Mouse (Mus musculus) bone marrow, adult 2 months (tissue): ENCODE results near the gene Hoxa11. TPM values are rescaled to one million over a fixed set of nuclear protein-coding genes. Genes with fewer than 3 reads are reported as not detected.

Source experiments
- H3K27ac ChIP-seq: fragments of 200-500 bp; 2 replicates; pipeline ENCODE4 v1.5.1; 2012; ENCODE audit warnings: low read depth, mild to moderate bottlenecking, control low read depth, inconsistent platforms, low read length; ENCODE audit not compliant: control insufficient read depth, poor library complexity, insufficient read depth
- H3K4me1 ChIP-seq: fragments of 200-500 bp; 2 replicates; pipeline ENCODE4 v1.6.1; 2011; ENCODE audit warnings: low read length; ENCODE audit not compliant: control insufficient read depth, insufficient read depth
- H3K4me3 ChIP-seq: fragments of 200-500 bp; replicated peaks from 2 replicates; pipeline ENCODE3; 2011; ENCODE audit warnings: mild to moderate bottlenecking, low read depth, low read length, control low read depth; ENCODE audit not compliant: control insufficient read depth
- CTCF ChIP-seq: fragments of 200-500 bp; IDR thresholded peaks from 2 replicates; pipeline ENCODE4 v1.5.1; 2011; ENCODE audit warnings: low read length, control low read depth; ENCODE audit not compliant: control insufficient read depth, insufficient read depth
- POLR2A ChIP-seq: fragments of 200-500 bp; IDR thresholded peaks from 2 replicates; pipeline ENCODE4 v1.6.1; 2011; ENCODE audit warnings: low read depth, mild to moderate bottlenecking, control low read depth, low read length, borderline replicate concordance; ENCODE audit not compliant: control insufficient read depth
- WGBS: fragments of 180-500 bp; shearing (Covaris S2); methylation state at CpG from one replicate; pipeline ENCODE4 v1.1.7; 2018; 5-methylcytosine and 5-hydroxymethylcytosine counted together
- polyA plus RNA-seq: library from polyadenylated mRNA; stranded (reverse); fragments of >200 nt; gene quantifications from 2 replicates; pipeline ENCODE4 v1.2.4, GENCODE M21; 2011; ENCODE audit warnings: low replicate concordance; ENCODE audit not compliant: missing spikeins, insufficient read depth, insufficient read length

The Hoxa11 gene
- polyA plus RNA-seq, 1 experiment = not detected

DNA sequence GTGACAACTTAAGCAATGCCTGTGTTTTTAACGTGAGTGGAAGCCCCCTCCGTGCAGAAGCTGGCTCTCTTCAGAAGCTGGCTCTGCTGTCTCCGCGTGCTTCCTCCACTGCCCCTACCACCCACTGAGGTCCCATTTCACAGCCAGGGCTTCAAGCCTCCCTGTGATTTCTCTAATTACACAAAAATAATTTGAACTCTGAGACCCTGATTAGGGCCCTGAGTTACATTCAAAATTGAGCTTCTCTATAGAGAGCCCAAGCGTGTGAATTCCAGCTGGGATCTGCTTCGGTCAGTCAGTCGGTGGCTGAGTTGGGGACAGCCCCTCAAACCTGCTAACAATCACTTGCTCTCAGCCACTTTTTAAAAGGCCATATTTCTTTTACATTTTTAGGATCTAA, 22.7 kb upstream of the Hoxa11 start:
- Histone ChIP-seq H3K4me1 (no peaks in the 10 kb centered on the region), H3K4me3 (no peak overlapping the region), H3K27ac (no peak overlapping the region)
- TF ChIP-seq POLR2A = no peak
- TF ChIP-seq CTCF = no peak
- 32% methylated on average over 7 of the region's 7 CpGs for WGBS

DNA sequence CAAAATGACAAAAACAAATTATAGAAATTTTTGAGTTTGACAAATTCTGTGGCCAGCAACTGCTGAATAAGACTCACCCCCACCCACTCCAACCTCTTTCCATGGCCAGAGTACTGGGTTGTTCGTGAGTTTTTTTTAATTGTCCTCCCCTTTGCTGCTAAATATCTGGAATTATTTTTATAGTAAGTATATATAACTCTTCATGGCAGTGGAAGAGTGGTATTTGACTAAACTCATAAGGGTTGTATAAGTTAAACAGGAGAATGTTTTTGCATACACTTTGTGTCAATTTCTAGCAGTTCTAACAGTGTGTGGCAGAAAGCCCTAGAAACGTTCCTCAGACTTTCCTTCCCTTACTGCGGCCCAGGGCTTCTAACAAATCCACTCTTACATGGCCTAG, 22.1 kb upstream of the Hoxa11 start:
- TF ChIP-seq CTCF = no peak
- no peak for TF ChIP-seq POLR2A
- Histone ChIP-seq H3K27ac (no peak overlapping the region), H3K4me1 (no peaks in the 10 kb centered on the region), H3K4me3 (no peak overlapping the region)
- 24% methylated on average over 3 of the region's 3 CpGs for WGBS

GRCm38 (mm10) chr6:52267221-52267620, 21.6 kb upstream of the Hoxa11 start:
- 26% methylated on average over 5 of the region's 5 CpGs for WGBS
- TF ChIP-seq CTCF (no peak), POLR2A (no peak)
- Histone ChIP-seq H3K27ac (no peak overlapping the region), H3K4me1 (no peaks in the 10 kb centered on the region), H3K4me3 (no peak overlapping the region)

GRCm38 (mm10) chr6:52266666-52266985, 21.0 kb upstream of the Hoxa11 start:
- no peaks in the 10 kb centered on the region for H3K4me1 ChIP-seq
- 8% methylated on average over 9 of the region's 9 CpGs for WGBS
- H3K4me3 ChIP-seq = no peak overlapping the region
- H3K27ac ChIP-seq = no peak overlapping the region
- TF ChIP-seq POLR2A = no peak
- no peak for TF ChIP-seq CTCF

GRCm38 (mm10) chr6:52265913-52266665, 20.5 kb upstream of the Hoxa11 start:
- Histone ChIP-seq H3K4me3 (no peak overlapping the region), H3K27ac (no peak overlapping the region), H3K4me1 (no peaks in the 10 kb centered on the region)
- no peak for TF ChIP-seq CTCF
- no peak for TF ChIP-seq POLR2A
- 5% methylated on average over 19 of the region's 19 CpGs for WGBS

DNA sequence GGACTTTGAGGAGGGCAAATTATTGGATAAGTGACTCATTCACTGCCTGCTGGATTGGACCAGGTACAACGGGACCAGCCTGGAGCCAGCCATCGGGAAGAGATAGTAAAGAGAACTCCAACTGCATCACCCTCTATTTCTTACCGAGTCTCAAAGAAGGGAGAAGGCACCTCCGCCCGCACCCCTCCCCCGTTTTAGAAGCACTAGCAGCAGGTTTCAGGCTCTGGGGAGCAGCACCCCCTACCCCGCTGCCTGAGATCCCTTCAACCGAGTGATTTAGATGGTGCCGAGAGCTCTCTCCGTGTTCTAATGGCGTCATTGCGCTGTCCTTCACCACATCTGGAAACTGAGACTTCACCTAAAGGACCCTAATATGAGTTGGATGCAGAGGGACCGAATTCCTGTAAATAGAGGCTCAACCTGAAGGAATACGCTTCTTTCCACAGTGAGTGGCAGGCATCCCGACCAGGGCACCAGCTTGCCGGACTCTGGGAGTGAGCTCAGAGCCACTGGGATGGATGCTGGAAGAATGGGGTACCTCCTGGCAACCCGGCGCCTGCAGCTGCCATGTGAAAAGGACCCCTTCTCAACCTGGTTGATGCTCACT, 19.8 kb upstream of the Hoxa11 start:
- TF ChIP-seq CTCF (no peak), POLR2A (no peak)
- WGBS = 4% methylated on average over 18 of the region's 18 CpGs
- Histone ChIP-seq H3K4me1 (no peaks in the 10 kb centered on the region), H3K27ac (no peak overlapping the region), H3K4me3 (no peak overlapping the region)

DNA sequence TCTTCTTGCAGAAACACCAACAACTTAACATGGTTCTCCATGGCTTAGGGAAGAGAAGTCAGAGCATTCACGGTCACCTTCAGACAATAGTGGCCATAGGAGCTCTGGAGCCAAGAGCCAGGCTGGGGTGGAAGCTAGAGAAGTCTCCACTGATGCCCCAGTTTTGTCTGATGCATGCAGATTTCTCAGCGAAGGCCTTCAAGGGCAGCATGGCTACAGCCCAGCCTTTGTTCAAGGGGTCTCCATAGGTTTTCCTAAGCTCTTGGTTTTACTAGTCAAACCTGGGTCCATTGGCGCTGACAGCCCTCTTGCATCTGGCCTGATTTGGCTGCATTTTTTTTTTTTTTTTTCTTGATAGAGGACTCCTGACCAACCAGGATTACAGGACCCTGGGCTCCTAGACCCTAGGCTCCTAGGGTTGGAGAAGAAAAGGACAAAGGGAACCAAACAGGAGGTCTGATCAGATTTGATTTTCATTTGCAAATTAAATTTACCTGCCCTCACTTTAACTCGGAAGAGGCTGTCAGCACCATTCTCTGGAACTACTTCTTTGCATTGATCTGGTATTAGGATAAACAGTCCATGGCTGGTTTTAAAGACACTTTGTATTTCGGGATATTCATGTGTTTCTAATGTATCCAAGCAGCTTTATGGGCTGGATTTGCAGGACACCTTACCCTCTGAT, 18.6 kb upstream of the Hoxa11 start:
- Histone ChIP-seq H3K27ac (no peak overlapping the region), H3K4me1 (no peaks in the 10 kb centered on the region), H3K4me3 (no peak overlapping the region)
- TF ChIP-seq POLR2A (no peak), CTCF (no peak)
- WGBS = 16% methylated on average over 5 of the region's 5 CpGs

DNA sequence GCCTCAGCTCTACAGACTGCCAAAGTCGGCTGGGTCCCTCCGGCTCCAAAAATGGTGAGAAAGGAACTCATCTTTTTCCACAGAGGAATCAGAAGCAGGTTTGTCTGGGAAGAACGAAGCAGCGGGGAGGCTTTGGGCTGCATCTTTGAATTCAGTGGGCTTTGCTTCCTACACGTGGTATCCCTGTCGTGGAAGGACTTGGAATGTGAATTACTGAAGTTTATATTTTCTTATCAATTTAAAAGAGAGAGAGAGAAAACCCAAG, 17.6 kb upstream of the Hoxa11 start:
- 7% methylated on average over 6 of the region's 6 CpGs for WGBS

More for the DNA sequence above, 17.6 kb upstream of the Hoxa11 start:
- no peaks in the 10 kb centered on the region for H3K4me1 ChIP-seq
- TF ChIP-seq POLR2A (no peak), CTCF (no peak)
- no peak overlapping the region for H3K4me3 ChIP-seq
- no peak overlapping the region for H3K27ac ChIP-seq
